Mouse (Mus musculus) liver, embryonic 15.5 days (tissue): ENCODE data around the gene Iffo2. TPM values are rescaled to one million over a fixed set of nuclear protein-coding genes. Genes with fewer than 3 reads are reported as not detected.

Experiments used
- ATAC-seq: fragments of 200-750 bp; cut with Nextera tagmentation; 2 replicates; pipeline ENCODE4 v1.8.0; 2017; ENCODE audit warnings: moderate number of reproducible peaks, mild to moderate bottlenecking, moderate library complexity; ENCODE audit not compliant: insufficient read depth
- H3K27ac ChIP-seq: fragments of 300-500 bp; sonication (generic); replicated peaks from 2 replicates; pipeline ENCODE4 v1.5.1; 2015; ENCODE audit warnings: mild to moderate bottlenecking, inconsistent platforms
- H3K27me3 ChIP-seq: fragments of 300-500 bp; sonication (generic); 2 replicates; pipeline ENCODE4 v1.6.1; 2015; ENCODE audit warnings: mild to moderate bottlenecking, inconsistent platforms
- H3K36me3 ChIP-seq: fragments of 300-500 bp; sonication (generic); replicated peaks from 2 replicates; pipeline ENCODE4 v1.6.1; 2015; ENCODE audit warnings: moderate library complexity, mild to moderate bottlenecking, inconsistent platforms
- H3K4me1 ChIP-seq: fragments of 300-500 bp; sonication (generic); replicated peaks from 2 replicates; pipeline ENCODE4 v1.6.1; 2015; ENCODE audit warnings: inconsistent platforms
- H3K4me2 ChIP-seq: fragments of 300-500 bp; sonication (generic); 2 replicates; pipeline ENCODE4 v1.6.1; 2015; ENCODE audit warnings: moderate library complexity, mild to moderate bottlenecking, inconsistent platforms
- H3K4me3 ChIP-seq: fragments of 300-500 bp; sonication (generic); replicated peaks from 2 replicates; pipeline ENCODE4 v1.5.1; 2015; ENCODE audit warnings: mild to moderate bottlenecking, inconsistent platforms
- H3K9ac ChIP-seq: fragments of 300-500 bp; sonication (generic); 2 replicates; pipeline ENCODE4 v1.6.1; 2015; ENCODE audit warnings: moderate library complexity, mild to moderate bottlenecking, inconsistent platforms
- H3K9me3 ChIP-seq: fragments of 300-500 bp; sonication (generic); replicated peaks from 2 replicates; pipeline ENCODE4 v1.6.1; 2016; ENCODE audit warnings: inconsistent platforms
- WGBS: fragments of 180-500 bp; shearing (Covaris S2); methylation state at CpG from one replicate; pipeline ENCODE4 v1.1.7; 2015; ENCODE audit warnings: mixed read lengths; ENCODE audit not compliant: insufficient replicate concordance; 5-methylcytosine and 5-hydroxymethylcytosine counted together
- polyA plus RNA-seq: library from polyadenylated mRNA; unstranded; fragments of >200 nt; fragmentation: Nextera tagmentation; extraction: Ambion mirVana; gene quantifications from 2 replicates; pipeline ENCODE4 v1.2.1, GENCODE M21; 2015

The Iffo2 gene
- polyA plus RNA-seq, 1 experiment from 2014 or later = 0.69 TPM

DNA sequence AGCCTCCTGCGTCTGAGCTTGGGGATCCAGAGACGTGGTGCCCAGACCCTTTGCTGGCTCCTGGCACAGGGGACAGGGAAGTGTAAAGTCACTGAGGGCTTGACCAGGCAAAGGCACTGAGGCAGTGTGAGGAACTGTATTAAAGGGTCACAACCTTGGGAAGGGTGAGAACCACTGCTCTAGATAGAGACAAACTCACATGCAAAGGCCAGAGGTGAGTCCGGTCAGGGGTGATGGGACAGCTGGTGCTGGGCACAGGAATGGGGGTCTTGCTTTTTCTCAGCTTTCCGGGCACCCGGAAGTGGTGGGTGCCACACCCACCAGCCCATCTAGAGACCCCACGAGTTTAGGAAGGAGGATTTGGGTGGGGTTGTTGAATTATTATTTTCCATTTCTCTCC lies 63.0 kb downstream of the Iffo2 start:
- peaks cover 24% of the 10 kb centered on the region for H3K4me1 ChIP-seq
- H3K4me2 ChIP-seq = no peak overlapping the region
- no peak for ATAC-seq
- WGBS = 65% methylated on average over 6 of the region's 6 CpGs
- no peaks in the 10 kb centered on the region for H3K36me3 ChIP-seq
- H3K9me3 ChIP-seq = no peaks in the 10 kb centered on the region
- no peak overlapping the region for H3K27ac ChIP-seq
- no peak overlapping the region for H3K9ac ChIP-seq
- H3K4me3 ChIP-seq = no peak overlapping the region
- no peaks in the 10 kb centered on the region; the same call in 1 of the 2 replicates for H3K27me3 ChIP-seq

DNA sequence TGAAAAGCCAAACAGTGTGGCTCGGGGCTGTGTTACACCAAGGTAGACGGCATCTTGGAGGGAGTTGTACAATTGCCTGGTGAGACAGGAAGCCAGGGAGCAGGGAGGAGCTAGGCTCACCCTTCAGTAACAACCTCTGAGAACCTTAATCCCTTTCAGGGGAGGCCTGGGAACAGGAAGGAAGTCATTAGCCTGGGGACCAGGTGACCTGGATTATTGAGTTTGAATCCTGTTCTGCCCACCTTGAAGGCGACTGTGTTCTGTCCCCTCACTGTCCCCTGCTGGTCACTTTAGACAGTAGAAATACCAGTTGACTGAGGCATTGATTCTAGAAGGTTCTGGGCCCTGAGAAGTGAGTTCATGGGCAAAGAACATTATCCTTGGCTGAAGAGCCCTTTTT lies 63.7 kb downstream of the Iffo2 start:
- no peak for ATAC-seq
- no peak overlapping the region for H3K4me2 ChIP-seq
- H3K27me3 ChIP-seq = no peaks in the 10 kb centered on the region; the same call in 1 of the 2 replicates
- no peak overlapping the region for H3K9ac ChIP-seq
- H3K36me3 ChIP-seq = no peaks in the 10 kb centered on the region
- H3K4me3 ChIP-seq = no peak overlapping the region
- 32% methylated on average over 3 of the region's 3 CpGs for WGBS
- H3K9me3 ChIP-seq = no peaks in the 10 kb centered on the region
- no peak overlapping the region for H3K27ac ChIP-seq
- peaks cover 31% of the 10 kb centered on the region for H3K4me1 ChIP-seq

DNA sequence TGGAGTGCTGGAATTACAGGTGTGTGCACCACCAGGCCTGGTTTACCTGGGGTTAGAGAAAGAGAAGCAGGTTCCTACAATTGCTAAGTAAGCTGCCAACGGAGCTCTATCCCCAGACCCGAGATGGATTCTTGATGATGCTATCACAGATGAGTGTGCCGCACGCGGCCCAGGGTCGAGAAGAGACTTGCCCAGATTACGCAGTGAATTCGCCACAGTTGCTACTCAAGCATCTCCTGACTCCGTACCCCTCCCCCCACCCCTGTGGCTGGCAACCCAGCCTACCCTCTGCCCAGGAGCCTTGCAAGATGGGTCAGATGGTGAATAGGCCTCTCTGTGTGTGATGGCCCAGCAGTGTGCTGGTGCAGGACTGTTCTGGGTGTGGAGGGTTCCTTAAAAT lies 66.4 kb downstream of the Iffo2 start:
- H3K27ac ChIP-seq = no peak overlapping the region
- ATAC-seq = no peak
- no peaks in the 10 kb centered on the region; the same call in 1 of the 2 replicates for H3K27me3 ChIP-seq
- no peaks in the 10 kb centered on the region for H3K36me3 ChIP-seq
- no peak overlapping the region for H3K4me3 ChIP-seq
- 39% methylated on average over 9 of the region's 9 CpGs for WGBS
- H3K9me3 ChIP-seq = no peaks in the 10 kb centered on the region
- H3K4me1 ChIP-seq = peaks cover 49% of the 10 kb centered on the region
- no peak overlapping the region for H3K4me2 ChIP-seq
- H3K9ac ChIP-seq = no peak overlapping the region

DNA sequence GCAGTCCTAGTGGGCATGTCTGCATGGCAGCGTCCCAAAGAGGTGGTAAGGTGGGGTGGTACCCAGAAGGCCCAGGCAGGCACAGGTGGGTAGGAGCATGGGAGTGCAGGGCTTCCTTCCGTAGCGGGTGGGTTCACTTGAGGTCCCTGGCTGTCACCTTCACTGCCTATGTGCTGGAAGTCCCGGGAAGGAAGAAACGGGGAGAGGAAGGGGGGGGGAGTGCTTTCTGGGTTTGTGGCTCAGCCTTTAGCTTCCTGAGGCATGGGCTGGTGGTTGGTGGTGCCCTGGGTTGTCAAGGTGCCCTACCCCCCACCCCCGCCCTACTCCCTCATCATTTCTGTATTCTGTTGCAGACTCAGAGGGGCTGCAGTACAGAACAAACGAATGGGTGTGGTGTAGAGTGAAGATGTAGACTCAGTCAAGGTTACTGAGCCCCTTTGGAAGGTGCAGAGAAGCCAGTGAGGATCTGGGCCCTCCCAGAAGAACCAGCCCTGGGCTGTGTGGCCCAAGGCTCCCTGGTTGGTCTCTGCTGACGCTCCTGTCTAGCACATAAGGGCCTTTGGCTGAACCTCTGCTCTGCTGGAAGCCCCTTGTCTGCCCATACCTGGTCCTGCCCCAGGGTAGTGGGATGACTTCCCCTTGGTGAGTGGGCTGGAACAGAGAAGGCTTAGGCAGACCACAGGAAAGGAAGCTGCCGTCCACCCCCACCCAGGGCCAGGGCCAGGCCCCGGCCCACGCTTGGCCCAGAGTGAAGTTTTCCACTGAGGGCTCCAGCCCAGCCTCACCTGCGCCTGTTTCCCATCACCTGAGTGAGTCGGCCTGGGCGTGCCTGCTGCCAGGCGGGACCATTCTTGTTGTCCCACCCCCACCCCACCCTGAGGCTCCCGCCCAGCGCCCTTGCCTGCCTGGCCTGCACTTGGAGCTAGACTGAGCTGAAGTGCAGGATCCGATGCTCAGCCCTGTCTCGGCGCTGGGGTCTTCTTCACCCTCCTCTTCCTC lies 67.2 kb downstream of the Iffo2 start:
- peaks cover 58% of the 10 kb centered on the region for H3K4me1 ChIP-seq
- no peaks in the 10 kb centered on the region; the same call in 1 of the 2 replicates for H3K27me3 ChIP-seq
- H3K4me3 ChIP-seq = no peak overlapping the region
- ATAC-seq = no peak
- peak overlapping the region; percentile 58 for H3K27ac ChIP-seq
- H3K4me2 ChIP-seq = no peak overlapping the region
- H3K36me3 ChIP-seq = no peaks in the 10 kb centered on the region
- no peak overlapping the region for H3K9ac ChIP-seq
- H3K9me3 ChIP-seq = no peaks in the 10 kb centered on the region
- 29% methylated on average over 20 of the region's 20 CpGs for WGBS

DNA sequence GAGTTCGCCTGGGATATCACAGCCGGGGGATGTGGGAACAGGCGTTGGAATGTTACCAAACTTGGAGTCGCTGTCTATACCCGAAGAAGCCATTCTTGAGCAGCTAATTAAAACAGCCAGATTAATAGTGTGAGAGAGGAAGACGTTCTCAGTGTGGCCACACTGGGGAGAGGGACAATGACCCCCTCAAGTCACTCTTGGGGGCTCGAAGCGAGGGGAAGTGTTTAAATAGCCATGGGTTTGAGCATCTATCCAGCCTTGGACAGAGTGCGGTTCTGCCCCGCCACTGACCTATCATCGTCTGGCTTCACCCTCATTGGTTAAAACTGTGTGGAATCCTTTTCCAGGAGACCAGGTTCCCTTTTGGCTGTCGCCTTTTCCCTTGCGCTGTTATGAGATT lies 68.0 kb downstream of the Iffo2 start:
- Histone ChIP-seq H3K27ac (peak overlapping the region; percentile 58), H3K9me3 (no peaks in the 10 kb centered on the region), H3K4me1 (peaks cover 65% of the 10 kb centered on the region), H3K36me3 (no peaks in the 10 kb centered on the region), H3K9ac (no peak overlapping the region), H3K27me3 (no peaks in the 10 kb centered on the region; the same call in 1 of the 2 replicates), H3K4me2 (peak overlapping the region; percentile 47; the same call in 1 of the 2 replicates), H3K4me3 (no peak overlapping the region)
- ATAC-seq = no peak
- 20% methylated on average over 13 of the region's 13 CpGs for WGBS

DNA sequence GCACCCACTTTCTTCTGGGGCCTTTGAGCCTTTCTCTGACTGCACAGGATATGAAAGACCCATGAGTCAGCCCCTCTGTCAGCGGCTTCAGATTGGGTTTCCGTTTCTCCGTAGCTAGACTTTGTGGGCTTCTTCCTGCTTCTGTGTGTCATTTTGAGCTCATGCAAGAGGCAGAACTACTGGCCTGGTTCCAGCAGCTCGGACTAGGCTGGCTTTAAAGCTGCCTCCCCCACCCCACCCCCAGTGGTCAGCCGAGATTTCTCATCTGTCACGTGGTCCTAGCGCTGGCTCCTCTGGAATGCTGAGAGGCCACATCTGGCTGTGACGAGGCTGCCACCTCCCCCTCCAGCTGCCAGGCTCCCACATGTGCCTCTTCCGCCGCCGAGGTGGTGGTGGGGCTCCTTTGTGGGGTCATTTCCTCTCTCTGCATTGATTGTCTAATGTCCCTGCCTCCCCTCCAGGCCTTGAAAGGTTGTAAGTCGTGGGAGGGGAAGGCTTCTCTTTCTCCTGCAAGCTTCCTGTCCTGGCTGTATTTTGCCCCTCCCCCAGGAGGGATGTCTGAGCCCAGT lies 68.7 kb downstream of the Iffo2 start:
- H3K4me2 ChIP-seq = peak overlapping the region; percentile 47
- no peak overlapping the region for H3K4me3 ChIP-seq
- H3K9ac ChIP-seq = no peak overlapping the region

DNA sequence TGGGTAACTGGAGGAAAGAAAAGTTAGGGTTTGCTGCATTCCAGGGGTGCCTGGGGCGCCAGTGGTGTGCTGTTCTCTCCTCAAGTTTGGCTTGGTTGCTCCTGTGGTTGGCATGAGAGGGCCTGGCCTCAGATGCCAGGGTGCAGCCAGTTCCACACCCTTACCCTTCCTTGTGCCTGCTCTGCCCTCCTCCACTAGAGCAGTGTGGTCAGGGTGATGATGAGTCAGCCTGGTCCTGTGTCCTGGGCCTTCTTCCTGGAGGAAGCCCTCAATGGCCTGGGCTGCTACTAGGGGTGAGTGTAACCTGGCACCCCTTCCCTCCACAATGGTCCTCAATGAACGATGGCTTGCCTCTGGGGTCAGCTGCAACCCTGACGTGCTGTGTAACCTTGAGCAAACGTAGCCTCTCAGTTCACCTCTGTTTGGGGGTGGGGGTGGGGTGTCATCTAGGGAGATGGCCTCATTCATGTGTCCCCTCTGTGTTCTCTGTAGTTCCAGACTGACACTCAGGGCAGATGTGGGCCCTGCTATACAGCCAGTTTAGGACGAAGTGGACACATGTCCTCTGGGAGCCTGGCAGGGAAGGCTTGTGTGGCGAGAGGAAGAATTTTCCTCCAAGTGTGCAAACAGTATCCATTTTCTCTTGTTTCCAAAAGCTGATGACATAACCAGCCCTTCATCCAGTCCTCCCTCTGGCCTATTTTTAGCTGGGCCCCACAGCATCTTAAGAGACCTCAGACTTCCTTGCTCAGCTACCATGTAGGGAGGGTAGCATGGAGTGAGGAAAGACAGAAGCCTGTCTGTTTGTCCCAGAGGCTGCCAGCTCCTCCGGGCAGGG lies 71.4 kb downstream of the Iffo2 start:
- Histone ChIP-seq H3K27me3 (no peaks in the 10 kb centered on the region; the same call in 1 of the 2 replicates), H3K27ac (0 out of 2 replicates have a peak overlapping the region, but pooled peaks have one; percentile 41), H3K9ac (no peak overlapping the region), H3K4me2 (no peak overlapping the region), H3K4me3 (no peak overlapping the region), H3K4me1 (peaks cover 55% of the 10 kb centered on the region), H3K36me3 (0 out of 2 replicates have a peak, but pooled peaks cover 2% of the 10 kb centered on the region), H3K9me3 (no peaks in the 10 kb centered on the region)
- ATAC-seq = no peak
- whole genome bisulfite sequencing = 43% methylated on average over 7 of the region's 7 CpGs

More for the DNA sequence above, 68.7 kb downstream of the Iffo2 start:
- H3K4me1 ChIP-seq = peaks cover 65% of the 10 kb centered on the region
- no peaks in the 10 kb centered on the region for H3K36me3 ChIP-seq
- H3K27ac ChIP-seq = peak overlapping the region; percentile 58
- H3K9me3 ChIP-seq = no peaks in the 10 kb centered on the region
- 2% methylated on average over 12 of the region's 12 CpGs for WGBS
- no peaks in the 10 kb centered on the region; the same call in 1 of the 2 replicates for H3K27me3 ChIP-seq
- ATAC-seq = peak; percentile 51

DNA sequence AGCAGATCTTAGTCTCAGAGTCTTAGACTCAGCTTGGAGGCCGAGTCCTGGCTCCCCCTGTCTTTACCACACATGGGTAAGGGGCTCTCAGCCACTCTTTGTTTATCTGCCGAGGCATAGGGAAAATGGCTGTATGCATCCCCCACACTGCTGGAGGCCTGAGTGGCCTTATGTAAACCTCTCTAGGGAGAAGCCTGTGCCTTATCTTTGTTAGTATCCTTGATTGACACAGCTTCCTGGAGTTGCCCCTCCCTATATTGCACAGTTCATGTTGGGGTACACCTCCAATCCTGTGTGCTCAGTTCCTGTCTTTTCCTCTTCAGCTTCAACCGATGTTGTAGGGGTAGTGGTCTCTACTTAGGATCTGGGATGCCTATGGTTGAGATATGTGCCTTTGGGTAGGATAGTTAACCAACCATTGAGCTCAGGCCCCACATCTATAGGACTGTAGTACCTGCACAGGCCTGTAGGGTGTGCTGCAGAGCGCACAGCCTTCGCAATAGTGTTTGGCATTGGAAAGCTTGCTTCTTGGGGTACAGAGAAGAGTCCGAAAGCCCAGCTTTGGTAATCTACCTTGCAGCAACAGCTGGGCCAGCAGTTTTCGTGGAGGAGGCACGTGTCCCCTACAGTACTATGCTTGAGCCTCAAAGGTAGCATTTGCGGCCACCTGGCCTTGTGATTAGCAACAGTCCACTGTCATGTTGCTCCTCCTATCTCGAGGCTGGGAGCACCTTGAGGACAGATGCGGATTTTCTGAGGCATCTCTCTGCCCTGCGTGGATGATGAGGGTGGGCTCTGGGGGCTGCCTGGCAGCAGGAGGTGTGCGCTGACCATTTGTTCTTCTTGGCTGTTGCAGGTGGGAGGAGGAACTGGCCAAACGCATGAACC lies 72.3 kb downstream of the Iffo2 start, which contains the start of gene Gm21969:
Gm21969 (plus strand) TSS at position 830 of the 888 bp plus-strand sequence.
- Histone ChIP-seq H3K4me1 (peaks cover 49% of the 10 kb centered on the region), H3K27me3 (no peaks in the 10 kb centered on the region; the same call in 1 of the 2 replicates), H3K9me3 (no peaks in the 10 kb centered on the region), H3K9ac (no peak within 1 kb of the TSS), H3K36me3 (0 out of 2 replicates have a peak, but pooled peaks cover 8% of the 10 kb centered on the region), H3K27ac (peak within 1 kb of the TSS; percentile 41; the same call in 1 of the 2 replicates), H3K4me3 (no peak within 1 kb of the TSS), H3K4me2 (no peak within 1 kb of the TSS)
- WGBS = 29% methylated on average over 14 of the region's 14 CpGs
- no peak for ATAC-seq

DNA sequence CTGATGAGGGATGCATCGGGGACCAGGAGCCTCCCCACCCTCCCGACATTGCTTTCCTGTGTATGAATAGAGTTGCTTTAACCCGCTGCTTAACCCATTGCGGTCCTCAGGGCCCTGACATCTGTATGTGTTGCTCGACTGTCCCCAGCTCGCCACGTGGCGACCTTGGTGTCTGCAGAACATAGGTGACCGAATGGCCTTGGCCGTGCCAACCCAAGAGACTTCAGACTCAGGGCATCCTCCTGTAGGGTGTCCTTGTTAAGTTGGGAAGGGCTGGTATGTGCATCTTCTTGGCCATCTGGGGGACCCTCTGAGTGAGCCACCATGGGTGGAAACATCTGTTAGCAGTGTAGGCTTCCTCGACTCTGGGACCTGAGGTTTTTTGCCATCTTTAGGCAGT lies 74.9 kb downstream of the Iffo2 start:
- no peak overlapping the region for H3K4me3 ChIP-seq
- no peak overlapping the region for H3K9ac ChIP-seq
- no peak overlapping the region for H3K4me2 ChIP-seq
- WGBS = 72% methylated on average over 11 of the region's 11 CpGs
- ATAC-seq = no peak
- H3K27ac ChIP-seq = no peak overlapping the region
- H3K36me3 ChIP-seq = 0 out of 2 replicates have a peak, but pooled peaks cover 8% of the 10 kb centered on the region
- H3K27me3 ChIP-seq = no peaks in the 10 kb centered on the region
- H3K4me1 ChIP-seq = peaks cover 25% of the 10 kb centered on the region
- H3K9me3 ChIP-seq = no peaks in the 10 kb centered on the region

DNA sequence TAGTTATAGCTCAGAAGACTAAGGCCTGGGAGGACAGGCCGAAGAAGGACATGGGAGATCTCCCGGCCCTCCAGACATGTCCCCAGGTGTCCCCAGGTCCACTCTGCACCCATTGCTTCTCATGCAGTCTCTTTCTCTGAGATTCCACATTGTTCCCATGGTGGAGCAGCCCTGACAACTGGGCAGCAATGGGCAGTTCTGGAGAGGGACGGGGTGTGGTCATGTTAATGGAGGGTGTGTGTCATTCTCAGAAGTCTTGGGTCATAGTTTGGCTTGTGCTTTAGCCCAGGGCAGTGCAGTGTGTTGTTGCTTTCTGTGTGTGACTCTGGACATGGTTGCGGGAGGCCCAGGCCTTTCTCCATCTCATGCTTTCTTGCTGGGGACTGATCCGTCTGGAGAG lies 76.4 kb downstream of the Iffo2 start:
- no peaks in the 10 kb centered on the region for H3K27me3 ChIP-seq
- no peak overlapping the region for H3K4me3 ChIP-seq
- peaks cover 22% of the 10 kb centered on the region for H3K4me1 ChIP-seq
- H3K27ac ChIP-seq = no peak overlapping the region
- H3K9ac ChIP-seq = no peak overlapping the region
- no peak for ATAC-seq
- WGBS = 78% methylated on average over 5 of the region's 5 CpGs
- 0 out of 2 replicates have a peak, but pooled peaks cover 8% of the 10 kb centered on the region for H3K36me3 ChIP-seq
- no peak overlapping the region for H3K4me2 ChIP-seq
- H3K9me3 ChIP-seq = no peaks in the 10 kb centered on the region
